Mouse (Mus musculus) hindbrain, embryonic 15.5 days (tissue): Measurements from ENCODE around the gene Batf. TPM values are rescaled to one million over a fixed set of nuclear protein-coding genes. Genes with fewer than 3 reads are reported as not detected.

Experiments used
- microRNA-seq: library from miRNA; unstranded; fragments of <30 nt; microRNA quantifications from one replicate; pipeline ENCODE4, GENCODE M21; 2016
- polyA plus RNA-seq: library from polyadenylated mRNA; unstranded; fragments of >200 nt; fragmentation: Nextera tagmentation; extraction: Ambion mirVana; gene quantifications from 2 replicates; pipeline ENCODE4 v1.2.1, GENCODE M21; 2015

Gene Batf
- polyA plus RNA-seq, 1 experiment from 2014 or later: 1.3 TPM

Small RNA genes within 50 kb of the gene (microRNA-seq; reads per million reads assigned to microRNA genes)
- not detected for gene Gm47285

Other genes with a start within 250 kb of the Batf start
- 2.6 and 4.0 TPM in 2 replicates for gene Fos, start 212.8 kb upstream of the Batf start, polyA plus RNA-seq
- 0.54 and 0.64 TPM in 2 replicates for gene Jdp2, start 87.6 kb upstream of the Batf start, polyA plus RNA-seq
- gene Flvcr2, start 59.9 kb downstream of the Batf start, polyA plus RNA-seq: 5.3 and 5.4 TPM in 2 replicates
- 98.8 and 110 TPM in 2 replicates for gene Erg28, start 137.9 kb downstream of the Batf start, polyA plus RNA-seq
- gene Ttll5, start 138.0 kb downstream of the Batf start, polyA plus RNA-seq: 11.8 and 12.0 TPM in 2 replicates